ENCODE assay signal across 8 mouse cellular contexts in genomic region chr10:115478441-115479141, GRCm38 (mm10).
DNase-seq lines count a peak whose midpoint lies in the region; ATAC-seq lines count a peak whose summit lies in the region.

No protein-coding gene starts in this region.

- H3K36me3 ChIP-seq in heart, embryonic 14.5 days (ENCODE audit: control insufficient read depth, insufficient read depth, low read length) = no peaks in the 10 kb centered on the region
- no peaks in the 10 kb centered on the region for H3K36me3 ChIP-seq in hindbrain, embryonic 10.5 days

- H3K4me2 ChIP-seq in heart, embryonic 14.5 days (ENCODE audit: low read length) = peak overlapping the region; percentile 52

- H3K27ac ChIP-seq in heart, embryonic 14.5 days (replicated peaks in 1 of 2; ENCODE audit: control insufficient read depth in 1 of 2, insufficient read depth in 1 of 2, low read depth in 2 of 2, low read length in 2 of 2) = no peak overlapping the region
- H3K27ac ChIP-seq in hindbrain, embryonic 10.5 days = peak overlapping the region; percentile 67; the same call in 1 of the 2 replicates

- WGBS in heart, embryonic 14.5 days = 19% methylated on average over 20 of the region's 20 CpGs
- WGBS in hindbrain, embryonic 10.5 days = 23% methylated on average over 20 of the region's 20 CpGs

- no peak overlapping the region for H3K9ac ChIP-seq in heart, embryonic 14.5 days (ENCODE audit: low read length)

- H3K9me3 ChIP-seq in heart, embryonic 14.5 days (ENCODE audit: control insufficient read depth, low read length) = no peaks in the 10 kb centered on the region
- no peaks in the 10 kb centered on the region for H3K9me3 ChIP-seq in hindbrain, embryonic 10.5 days

- ATAC-seq in heart, embryonic 14.5 days (ENCODE audit: insufficient number of reproducible peaks, insufficient read depth, low FRiP score, low read depth) = no peak
- ATAC-seq in common myeloid progenitor, adult 5-6 weeks (replicated peaks; ENCODE audit: low read depth, poor library complexity, severe bottlenecking) = peak; percentile 52; the same call in 1 of the 2 replicates
- ATAC-seq in erythroblast, adult 5-6 weeks (replicated peaks; ENCODE audit: low FRiP score, poor library complexity, severe bottlenecking) = no peak

- peak overlapping the region in 1 of 2 experiments; percentile 5; a peak in 1 of 4 replicates for H3K4me3 ChIP-seq in heart, embryonic 14.5 days (ENCODE audit: control insufficient read depth in 1 of 2, insufficient read depth in 1 of 2, low read depth in 1 of 2, low read length in 2 of 2)
- H3K4me3 ChIP-seq in hindbrain, embryonic 10.5 days = peak overlapping the region; percentile 32

- DNase-seq in heart, postnatal 4 days = no peak
- DNase-seq in hindbrain, embryonic 10.5 days (ENCODE audit: low spot score) = peak; percentile 37
- DNase-seq in mesoderm, embryonic 11.5 days (ENCODE audit: low read depth, low spot score) = peak; percentile 37
- DNase-seq in spleen, adult 18-20 months = no peak
- DNase-seq in layer of hippocampus, postnatal 25 days (ENCODE audit: extremely low spot score in 1 of 2, low spot score in 1 of 2) = no peak

- peaks cover 6% of the 10 kb centered on the region in 2 experiments; a peak in 3 of 4 replicates for H3K4me1 ChIP-seq in heart, embryonic 14.5 days (ENCODE audit: control insufficient read depth in 2 of 2, insufficient read depth in 2 of 2, low read length in 2 of 2)
- peaks cover 25% of the 10 kb centered on the region for H3K4me1 ChIP-seq in hindbrain, embryonic 10.5 days (replicated peaks)

- H3K27me3 ChIP-seq in heart, embryonic 14.5 days (ENCODE audit: control insufficient read depth, insufficient read depth, low read length) = no peaks in the 10 kb centered on the region
- H3K27me3 ChIP-seq in hindbrain, embryonic 10.5 days (ENCODE audit: insufficient read depth, poor library complexity, severe bottlenecking) = 0 out of 2 replicates have a peak, but pooled peaks cover 3% of the 10 kb centered on the region

Comparison
In these comparisons a context has a peak if more than half of its experiments do, and no peak if none do; other contexts are left out.
1. DNase-seq: peak in hindbrain, embryonic 10.5 days (single experiment) and mesoderm, embryonic 11.5 days (single experiment); none in heart, postnatal 4 days (single experiment), spleen, adult 18-20 months (0 of 2) and layer of hippocampus, postnatal 25 days (0 of 2).